Mouse (Mus musculus) heart, embryonic 14.5 days (tissue): ENCODE measurements at regions not wholly inside any gene's neighbourhood (a gene's known extent, or its start where the extent isn't known, plus 50 kb on each side); places are given as distances from the start of the nearest gene placed in this dataset.

Source experiments
- ATAC-seq: fragments of 200-750 bp; cut with Nextera tagmentation; 2 replicates; pipeline ENCODE4 v1.8.0; 2017; ENCODE audit warnings: low read depth, moderate TSS enrichment; ENCODE audit not compliant: insufficient number of reproducible peaks, insufficient read depth, low FRiP score
- H3K27ac ChIP-seq, 2 experiments: fragments of 200-500 bp in 1 of 2; fragments of 300-500 bp in 1 of 2; sonication (generic) in 1 of 2; replicated peaks in 1 of 2; 2 replicates each; pipeline ENCODE4 v1.5.1; 2012 to 2014; ENCODE audit warnings: low read depth in 2 of 2, low read length in 2 of 2, control low read depth in 1 of 2, mild to moderate bottlenecking in 1 of 2, mixed read lengths in 1 of 2; ENCODE audit not compliant: control insufficient read depth in 1 of 2, insufficient read depth in 1 of 2
- H3K27me3 ChIP-seq: fragments of 300-500 bp; sonication (generic); 2 replicates; pipeline ENCODE4 v1.6.1; 2014; ENCODE audit warnings: mild to moderate bottlenecking, low read length, control low read depth; ENCODE audit not compliant: control insufficient read depth, insufficient read depth
- H3K36me3 ChIP-seq: fragments of 300-500 bp; sonication (generic); 2 replicates; pipeline ENCODE4 v1.6.1; 2014; ENCODE audit warnings: mild to moderate bottlenecking, control low read depth, low read length, mixed read lengths; ENCODE audit not compliant: control insufficient read depth, insufficient read depth
- H3K4me1 ChIP-seq, 2 experiments: fragments of 200-500 bp in 1 of 2; fragments of 300-500 bp in 1 of 2; sonication (generic) in 1 of 2; 2 replicates each; pipeline ENCODE4 v1.6.1; 2012 to 2014; ENCODE audit warnings: low read length in 2 of 2, control low read depth in 1 of 2, mixed read lengths in 1 of 2; ENCODE audit not compliant: control insufficient read depth in 2 of 2, insufficient read depth in 2 of 2
- H3K4me2 ChIP-seq: fragments of 300-500 bp; sonication (generic); 2 replicates; pipeline ENCODE4 v1.6.1; 2014; ENCODE audit warnings: mild to moderate bottlenecking, low read length
- H3K4me3 ChIP-seq, 2 experiments: fragments of 200-500 bp in 1 of 2; fragments of 300-500 bp in 1 of 2; sonication (generic) in 1 of 2; 2 replicates each; pipeline ENCODE4 v1.5.1; 2012 to 2014; ENCODE audit warnings: low read length in 2 of 2, mild to moderate bottlenecking in 2 of 2, control low read depth in 1 of 2, low read depth in 1 of 2, moderate library complexity in 1 of 2; ENCODE audit not compliant: control insufficient read depth in 1 of 2, insufficient read depth in 1 of 2
- H3K9ac ChIP-seq: fragments of 300-500 bp; sonication (generic); 2 replicates; pipeline ENCODE4 v1.6.1; 2014; ENCODE audit warnings: mild to moderate bottlenecking, low read length
- H3K9me3 ChIP-seq: fragments of 300-500 bp; sonication (generic); 2 replicates; pipeline ENCODE4 v1.6.1; 2016; ENCODE audit warnings: low read length, control low read depth; ENCODE audit not compliant: control insufficient read depth
- WGBS: fragments of 180-500 bp; shearing (Covaris S2); extraction: QIAGEN DNeasy Blood & Tissue Kit; methylation state at CpG from one replicate; pipeline ENCODE4 v1.1.7; 2014; 5-methylcytosine and 5-hydroxymethylcytosine counted together

DNA sequence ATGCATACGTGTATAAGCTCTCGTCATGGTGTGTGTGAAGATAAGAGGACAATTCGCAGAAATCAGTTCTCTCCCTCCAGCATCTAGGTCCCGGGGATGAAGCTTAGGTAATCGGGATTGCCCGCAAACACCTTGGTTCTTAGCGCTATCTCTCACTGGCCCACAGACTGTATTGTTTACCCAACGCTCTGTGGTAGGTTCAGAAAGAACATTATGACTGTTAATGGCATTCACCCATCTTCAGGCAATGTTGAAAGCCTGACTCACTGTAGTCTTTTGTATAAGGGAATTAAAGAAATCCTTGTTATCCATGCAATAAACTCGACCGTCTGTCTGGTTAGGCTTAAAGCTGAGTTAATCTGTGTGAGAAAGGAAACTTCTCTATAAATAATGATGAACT lies 84.4 kb upstream of the Tgfbr2 start:
- Histone ChIP-seq H3K4me2 (no peak overlapping the region), H3K9ac (no peak overlapping the region), H3K36me3 (no peaks in the 10 kb centered on the region), H3K4me3 (no peak overlapping the region), H3K27ac (no peak overlapping the region), H3K4me1 (no peaks in the 10 kb centered on the region), H3K27me3 (no peaks in the 10 kb centered on the region), H3K9me3 (peaks cover 10% of the 10 kb centered on the region)
- no peak for ATAC-seq
- 73% methylated on average over 10 of the region's 10 CpGs for WGBS

DNA sequence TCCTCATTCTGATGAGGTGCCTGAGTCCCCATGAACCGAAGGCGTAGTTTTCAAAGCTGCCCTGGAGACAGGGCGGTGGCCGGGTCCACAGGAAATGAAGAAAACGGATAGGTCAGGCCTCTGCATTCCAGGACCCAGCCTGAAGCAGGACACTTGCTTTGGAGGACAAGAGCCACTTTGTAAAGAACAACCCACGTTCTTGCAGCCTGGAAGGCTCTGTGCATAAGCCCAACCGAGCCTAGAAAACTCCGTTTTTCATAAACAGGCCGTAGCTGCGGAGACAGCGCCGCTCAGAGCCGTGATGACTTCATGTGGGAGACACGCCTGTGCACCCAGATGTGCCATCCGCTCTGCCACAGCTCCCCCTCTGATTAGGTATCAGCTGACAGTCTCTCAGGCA lies 78.4 kb upstream of the Tgfbr2 start:
- H3K27me3 ChIP-seq: no peaks in the 10 kb centered on the region
- H3K27ac ChIP-seq: 0 out of 4 replicates have a peak overlapping the region, but pooled peaks have one; percentile 22 to 25
- no peaks in the 10 kb centered on the region for H3K36me3 ChIP-seq
- peaks cover 8% of the 10 kb centered on the region; the same call in 1 of the 2 replicates for H3K9me3 ChIP-seq
- peaks cover 3 to 6% of the 10 kb centered on the region in 2 experiments; a peak in 2 of 4 replicates for H3K4me1 ChIP-seq
- H3K4me3 ChIP-seq: no peak overlapping the region
- no peak overlapping the region for H3K4me2 ChIP-seq
- 56% methylated on average over 15 of the region's 15 CpGs for WGBS
- H3K9ac ChIP-seq: no peak overlapping the region
- 0 out of 2 replicates have a peak, but pooled peaks have one; percentile 31 for ATAC-seq

DNA sequence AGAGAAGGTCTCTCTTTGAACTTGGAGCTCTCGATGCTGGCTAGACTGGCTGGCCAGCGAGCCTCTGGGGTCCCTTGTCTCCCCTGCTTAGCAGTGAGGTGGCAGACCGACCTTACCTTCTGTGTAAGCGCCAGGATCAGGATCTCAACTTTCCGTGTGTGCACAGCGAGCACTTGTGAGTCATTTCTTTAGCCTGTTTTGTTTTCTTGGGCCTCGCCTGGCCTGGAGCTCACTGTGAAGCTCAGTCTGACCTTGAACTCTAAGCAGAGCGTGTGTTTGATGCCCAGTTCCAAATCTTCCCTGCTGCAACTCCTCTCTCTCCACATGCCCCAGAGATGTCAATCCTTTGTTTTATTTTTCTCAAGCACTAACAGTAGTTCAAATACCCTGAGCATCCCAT lies 77.6 kb upstream of the Tgfbr2 start:
- Histone ChIP-seq H3K36me3 (no peaks in the 10 kb centered on the region), H3K4me3 (no peak overlapping the region), H3K4me2 (no peak overlapping the region), H3K27me3 (no peaks in the 10 kb centered on the region), H3K9me3 (peaks cover 8% of the 10 kb centered on the region; the same call in 1 of the 2 replicates), H3K9ac (no peak overlapping the region), H3K27ac (no peak overlapping the region), H3K4me1 (peaks cover 3 to 6% of the 10 kb centered on the region in 2 experiments; a peak in 2 of 4 replicates)
- ATAC-seq: no peak
- 82% methylated on average over 8 of the region's 8 CpGs for WGBS

DNA sequence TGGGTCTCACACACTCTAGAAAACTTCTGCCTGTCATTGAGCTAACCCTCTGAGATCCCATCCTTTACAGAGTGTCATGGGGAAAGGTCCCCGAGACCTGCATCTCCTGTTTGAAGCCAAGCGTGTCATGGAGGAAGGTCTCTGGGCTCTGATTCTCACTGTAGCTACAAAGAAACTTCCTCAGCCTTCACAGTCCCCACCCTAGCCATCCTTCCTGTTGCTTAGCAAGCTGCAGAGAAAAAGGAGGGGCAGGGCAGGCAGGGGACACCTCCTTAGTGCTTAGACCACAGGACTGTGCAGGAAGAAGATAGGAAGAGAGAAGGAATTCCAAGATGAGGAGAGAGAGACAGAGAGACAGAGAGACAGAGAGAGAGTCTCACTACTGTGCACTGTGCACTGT lies 74.6 kb upstream of the Tgfbr2 start:
- Histone ChIP-seq H3K27ac (no peak overlapping the region), H3K9me3 (0 out of 2 replicates have a peak, but pooled peaks cover 3% of the 10 kb centered on the region), H3K36me3 (no peaks in the 10 kb centered on the region), H3K4me3 (no peak overlapping the region), H3K9ac (no peak overlapping the region), H3K4me1 (peaks cover 8 to 9% of the 10 kb centered on the region in 2 experiments; a peak in 3 of 4 replicates), H3K27me3 (no peaks in the 10 kb centered on the region), H3K4me2 (no peak overlapping the region)
- WGBS: 81% methylated on average over 2 of the region's 2 CpGs
- no peak for ATAC-seq

DNA sequence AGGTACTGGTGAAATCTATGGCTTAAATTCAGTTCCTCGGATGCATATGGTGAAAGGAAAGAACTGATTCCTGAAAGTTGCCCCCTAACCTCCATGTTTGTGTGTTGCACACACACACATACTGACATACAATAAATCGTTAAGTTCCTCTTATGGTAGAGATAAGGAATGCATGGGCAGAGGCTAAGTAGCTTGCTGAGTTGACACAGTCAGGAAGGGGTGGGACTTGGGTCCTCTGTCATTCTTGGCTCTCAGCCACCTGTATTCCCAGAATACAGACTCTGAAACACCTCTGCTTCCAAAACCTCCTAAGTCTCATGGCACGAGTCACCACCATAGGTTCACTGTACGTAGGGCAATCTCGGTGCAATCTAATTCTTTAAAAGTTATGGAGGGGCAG lies 70.0 kb upstream of the Tgfbr2 start:
- no peak; the same call in 1 of the 2 replicates for ATAC-seq
- no peaks in the 10 kb centered on the region for H3K27me3 ChIP-seq
- WGBS: 54% methylated on average over 5 of the region's 5 CpGs

DNA sequence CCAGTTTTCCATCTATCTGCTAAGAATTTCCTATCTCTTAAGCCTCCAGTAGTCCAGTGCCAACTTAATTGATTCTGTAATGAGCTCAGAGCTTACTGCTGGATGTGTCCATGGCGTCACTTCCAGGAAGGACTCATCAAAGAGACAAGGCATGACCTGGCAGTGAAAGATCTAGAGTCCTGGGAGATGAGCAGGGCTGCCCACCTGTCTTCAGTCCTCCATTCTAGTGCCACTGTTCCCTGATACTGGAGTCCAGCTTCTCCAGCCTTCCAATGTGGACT lies 69.4 kb upstream of the Tgfbr2 start:
- WGBS: 77% methylated on average over 1 of the region's 1 CpGs
- no peaks in the 10 kb centered on the region for H3K9me3 ChIP-seq
- no peak overlapping the region for H3K4me3 ChIP-seq
- H3K4me1 ChIP-seq: peaks cover 5 to 7% of the 10 kb centered on the region in 2 experiments; a peak in 3 of 4 replicates
- no peak for ATAC-seq
- no peak overlapping the region for H3K27ac ChIP-seq
- no peaks in the 10 kb centered on the region for H3K36me3 ChIP-seq
- H3K9ac ChIP-seq: no peak overlapping the region
- H3K4me2 ChIP-seq: no peak overlapping the region
- H3K27me3 ChIP-seq: no peaks in the 10 kb centered on the region

More for the DNA sequence above, 70.0 kb upstream of the Tgfbr2 start:
- Histone ChIP-seq H3K4me3 (no peak overlapping the region), H3K36me3 (no peaks in the 10 kb centered on the region), H3K9ac (no peak overlapping the region), H3K4me1 (peaks cover 5 to 7% of the 10 kb centered on the region in 2 experiments; a peak in 3 of 4 replicates), H3K9me3 (no peaks in the 10 kb centered on the region), H3K27ac (no peak overlapping the region), H3K4me2 (no peak overlapping the region)

DNA sequence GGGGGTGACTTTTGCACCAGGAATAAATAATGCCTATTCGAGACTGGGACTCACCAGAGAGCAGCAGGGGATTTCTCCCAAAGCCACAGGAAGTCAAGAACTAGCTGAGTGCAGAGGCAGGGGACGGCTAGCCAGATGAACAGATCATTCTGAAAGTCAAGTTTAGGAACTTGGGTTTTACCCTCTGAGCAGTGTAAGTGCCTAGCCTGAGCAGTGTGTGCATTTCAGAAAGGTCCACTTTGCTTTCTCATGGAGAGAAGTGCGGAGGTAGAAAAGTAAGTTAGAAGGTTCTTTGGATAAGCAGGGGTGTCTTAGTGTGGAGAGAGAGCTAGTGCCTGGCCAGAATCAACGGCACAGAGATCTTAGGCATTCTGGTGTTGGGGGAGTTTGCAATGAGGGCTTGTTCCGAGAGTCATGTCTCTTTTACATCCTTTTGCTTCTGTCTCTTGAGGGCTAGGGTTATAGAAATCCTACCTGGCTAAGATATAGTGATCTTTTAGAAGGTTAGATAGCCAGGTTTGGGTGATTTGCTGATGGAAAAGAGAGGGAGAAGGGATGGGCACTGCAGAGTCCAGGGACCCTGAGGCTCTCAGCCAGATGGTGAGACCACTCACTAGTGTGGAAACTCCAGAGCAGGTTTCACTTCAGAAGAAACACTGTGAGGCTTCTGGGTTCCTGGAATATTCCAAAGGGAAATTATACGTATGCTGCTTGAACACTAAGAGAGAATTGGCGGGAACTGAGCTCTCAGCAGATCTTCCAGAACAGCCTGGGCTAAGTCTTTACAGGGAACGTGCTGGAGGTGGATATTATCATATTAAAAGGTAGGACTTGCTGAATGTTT lies 68.8 kb upstream of the Tgfbr2 start:
- ATAC-seq: no peak
- H3K9me3 ChIP-seq: no peaks in the 10 kb centered on the region
- WGBS: 75% methylated on average over 8 of the region's 8 CpGs
- no peak overlapping the region for H3K4me3 ChIP-seq
- H3K9ac ChIP-seq: no peak overlapping the region
- no peak overlapping the region for H3K4me2 ChIP-seq
- H3K27me3 ChIP-seq: no peaks in the 10 kb centered on the region
- H3K27ac ChIP-seq: no peak overlapping the region
- peaks cover 5 to 7% of the 10 kb centered on the region in 2 experiments; a peak in 3 of 4 replicates for H3K4me1 ChIP-seq
- H3K36me3 ChIP-seq: no peaks in the 10 kb centered on the region
